Mouse (Mus musculus) forebrain, embryonic 11.5 days (tissue): ENCODE measurements around the gene Pptc7. TPM values are rescaled to one million over a fixed set of nuclear protein-coding genes. Genes with fewer than 3 reads are reported as not detected.

ENCODE experiments used
- ATAC-seq: fragments of 200-750 bp; cut with Nextera tagmentation; replicated peaks from 2 replicates; pipeline ENCODE4 v1.8.0; 2017; ENCODE audit warnings: moderate TSS enrichment; ENCODE audit not compliant: low FRiP score
- DNase-seq: peaks from one replicate; pipeline ENCODE4 v3.0.0-alpha.2; 2017; ENCODE audit warnings: low spot score
- H3K27ac ChIP-seq: fragments of 300-500 bp; sonication (generic); 2 replicates; pipeline ENCODE4 v1.5.1; 2014; ENCODE audit warnings: low read depth, low read length
- H3K27me3 ChIP-seq: fragments of 300-500 bp; sonication (generic); 2 replicates; pipeline ENCODE4 v1.6.1; 2014; ENCODE audit warnings: mild to moderate bottlenecking, low read length, mixed read lengths; ENCODE audit not compliant: control insufficient read depth, insufficient read depth
- H3K36me3 ChIP-seq: fragments of 300-500 bp; sonication (generic); 2 replicates; pipeline ENCODE4 v1.6.1; 2014; ENCODE audit warnings: mild to moderate bottlenecking, low read length, moderate library complexity, mixed read lengths; ENCODE audit not compliant: control insufficient read depth, insufficient read depth
- H3K4me1 ChIP-seq: fragments of 300-500 bp; sonication (generic); replicated peaks from 2 replicates; pipeline ENCODE4 v1.6.1; 2014; ENCODE audit warnings: low read length, mixed read lengths; ENCODE audit not compliant: control insufficient read depth, insufficient read depth
- H3K4me2 ChIP-seq: fragments of 300-500 bp; sonication (generic); 2 replicates; pipeline ENCODE4 v1.6.1; 2014; ENCODE audit warnings: low read depth, mild to moderate bottlenecking, low read length, moderate library complexity, mixed read lengths; ENCODE audit not compliant: severe bottlenecking
- H3K4me3 ChIP-seq: fragments of 300-500 bp; sonication (generic); 2 replicates; pipeline ENCODE4 v1.5.1; 2014; ENCODE audit warnings: low read depth, low read length
- H3K9ac ChIP-seq: fragments of 300-500 bp; sonication (generic); 2 replicates; pipeline ENCODE4 v1.6.1; 2014; ENCODE audit warnings: low read length
- H3K9me3 ChIP-seq: fragments of 300-500 bp; sonication (generic); 2 replicates; pipeline ENCODE4 v1.6.1; 2016; ENCODE audit warnings: low read length, mixed read lengths; ENCODE audit not compliant: control insufficient read depth
- WGBS: fragments of 180-500 bp; shearing (Covaris S2); extraction: QIAGEN DNeasy Blood & Tissue Kit; methylation state at CpG from one replicate; pipeline ENCODE4 v1.1.7; 2014; 5-methylcytosine and 5-hydroxymethylcytosine counted together
- polyA plus RNA-seq: library from polyadenylated mRNA; unstranded; fragments of >200 nt; fragmentation: Nextera tagmentation; extraction: Ambion mirVana; gene quantifications from 2 replicates; pipeline ENCODE4 v1.2.1, GENCODE M21; 2014

The Pptc7 gene
- polyA plus RNA-seq, 1 experiment from 2014 or later = 9.1 TPM

DNA sequence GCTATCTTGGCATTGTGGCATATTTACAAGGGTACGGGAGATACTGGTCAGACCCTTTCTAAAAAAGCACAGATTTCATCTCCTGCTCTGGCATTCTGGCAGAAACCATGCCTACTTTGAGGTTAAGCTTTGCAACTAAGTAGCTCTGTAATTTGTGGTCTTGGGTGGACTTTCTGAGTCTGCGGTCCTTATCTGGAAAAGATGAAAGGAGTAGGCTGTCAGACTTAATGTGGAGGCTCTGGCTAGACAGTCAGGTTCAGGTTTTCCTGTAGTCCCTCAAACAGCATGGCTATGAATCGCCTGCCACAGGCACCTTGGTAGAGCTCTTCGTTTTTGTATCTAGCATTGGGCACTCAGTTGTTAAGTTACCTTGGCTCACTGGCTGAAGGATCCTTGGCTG is 2.9 kb downstream of the Pptc7 start:
- no peak overlapping the region for H3K9ac ChIP-seq
- H3K4me1 ChIP-seq = peaks cover 5% of the 10 kb centered on the region
- no peak overlapping the region for H3K27ac ChIP-seq
- H3K4me2 ChIP-seq = no peak overlapping the region
- WGBS = 91% methylated on average over 4 of the region's 4 CpGs
- no peak for ATAC-seq
- no peaks in the 10 kb centered on the region; the same call in 1 of the 2 replicates for H3K36me3 ChIP-seq
- no peak overlapping the region for H3K4me3 ChIP-seq
- DNase-seq = no peak
- H3K9me3 ChIP-seq = no peaks in the 10 kb centered on the region
- no peaks in the 10 kb centered on the region for H3K27me3 ChIP-seq

DNA sequence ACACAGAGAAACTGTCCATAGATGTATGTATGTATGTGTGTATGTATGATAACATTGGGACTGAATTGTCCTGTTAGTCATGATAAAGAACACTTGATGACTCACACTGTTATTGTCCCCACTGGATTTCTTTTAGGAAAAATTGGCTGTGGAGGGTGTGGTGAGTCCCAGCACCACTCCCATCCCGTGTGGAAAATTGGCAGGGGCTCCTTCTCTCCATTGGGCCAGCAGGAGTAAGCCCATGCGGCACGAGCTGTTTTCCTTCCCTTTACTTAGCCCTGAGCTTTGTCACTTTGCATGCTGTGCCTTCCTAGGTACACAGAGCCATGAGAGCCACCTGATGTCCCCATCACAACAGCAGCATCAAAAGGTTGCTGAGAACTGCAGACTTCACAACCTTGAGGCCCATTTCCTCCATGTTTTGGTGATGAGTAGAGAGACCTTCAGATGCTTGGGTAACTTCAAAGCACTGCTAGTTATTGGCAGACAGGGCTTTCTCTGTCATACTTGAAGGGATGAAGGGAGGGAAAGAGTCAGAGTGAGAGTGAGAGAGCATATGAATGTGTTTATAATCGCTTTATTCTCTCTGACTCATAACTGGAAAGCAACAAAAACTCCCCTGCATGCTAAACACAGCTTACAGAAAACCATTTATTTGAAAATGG is 4.1 kb downstream of the Pptc7 start:
- Histone ChIP-seq H3K9me3 (no peaks in the 10 kb centered on the region), H3K4me2 (no peak overlapping the region), H3K27ac (no peak overlapping the region), H3K9ac (no peak overlapping the region), H3K27me3 (no peaks in the 10 kb centered on the region), H3K4me3 (no peak overlapping the region), H3K36me3 (no peaks in the 10 kb centered on the region; the same call in 1 of the 2 replicates), H3K4me1 (peaks cover 5% of the 10 kb centered on the region)
- 87% methylated on average over 4 of the region's 4 CpGs for WGBS
- no peak for ATAC-seq
- no peak for DNase-seq

DNA sequence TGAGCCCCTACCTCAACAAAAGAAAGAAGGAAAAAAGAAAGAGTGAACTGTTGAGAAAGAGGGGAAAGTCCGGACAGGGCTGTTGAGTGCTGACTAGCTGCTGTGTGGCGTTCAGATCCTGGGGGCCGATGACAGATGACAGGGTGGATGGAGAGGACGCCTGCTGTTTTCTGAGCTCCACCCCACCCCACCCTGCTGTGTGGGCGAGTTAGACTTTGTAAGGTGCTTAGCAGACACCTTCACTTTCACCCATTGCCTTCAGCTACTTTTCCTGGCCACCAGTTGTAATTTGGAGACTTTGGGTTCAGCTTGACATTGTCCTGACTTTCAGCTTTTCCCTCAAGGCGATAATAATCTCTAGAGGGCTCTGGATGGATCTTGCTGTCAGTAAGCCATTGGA is 7.0 kb downstream of the Pptc7 start:
- no peak overlapping the region for H3K27ac ChIP-seq
- no peaks in the 10 kb centered on the region for H3K27me3 ChIP-seq
- H3K4me3 ChIP-seq = no peak overlapping the region
- H3K9me3 ChIP-seq = no peaks in the 10 kb centered on the region
- DNase-seq (no peak), ATAC-seq (no peak)
- no peaks in the 10 kb centered on the region; the same call in 1 of the 2 replicates for H3K36me3 ChIP-seq
- peaks cover 6% of the 10 kb centered on the region for H3K4me1 ChIP-seq
- no peak overlapping the region for H3K4me2 ChIP-seq
- no peak overlapping the region for H3K9ac ChIP-seq
- WGBS = 75% methylated on average over 6 of the region's 6 CpGs

DNA sequence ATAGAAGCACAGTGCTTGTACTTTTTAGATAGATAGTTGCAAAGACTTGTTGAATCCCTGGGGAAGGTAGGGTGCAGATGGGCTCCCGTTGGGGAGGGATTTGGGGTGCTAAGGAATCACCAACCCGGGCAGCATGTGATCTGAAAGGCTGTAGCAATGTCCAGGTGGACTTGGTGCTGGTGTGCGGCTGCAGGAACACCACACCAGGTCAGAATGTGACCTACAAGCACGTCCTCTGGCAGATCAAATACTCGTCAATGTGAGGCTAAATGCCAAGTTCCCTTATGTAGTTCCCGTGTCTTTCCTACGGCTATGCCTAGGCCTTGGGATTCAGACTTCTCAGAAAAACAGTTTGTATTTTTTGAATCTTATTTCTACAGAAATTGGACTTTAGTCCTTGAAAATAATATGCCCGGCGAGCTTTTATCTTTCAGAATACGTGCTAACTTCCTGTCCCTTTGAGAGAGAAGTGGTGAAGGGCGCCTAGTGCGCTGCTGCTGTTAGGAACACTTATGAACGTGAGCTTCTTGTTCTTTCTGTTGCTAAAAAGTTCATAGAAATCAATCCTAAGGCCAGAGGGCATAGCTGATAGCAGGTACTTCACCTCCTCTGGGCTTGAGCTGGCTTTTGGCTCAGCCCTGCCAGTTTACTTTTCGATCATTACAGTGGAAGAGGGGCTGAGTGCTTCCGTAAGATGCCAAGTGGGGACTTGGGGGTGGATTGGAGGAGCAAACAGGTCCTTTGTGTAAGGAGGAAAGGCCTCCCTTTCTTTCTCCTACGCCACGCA is 7.6 kb downstream of the Pptc7 start:
- ATAC-seq = no peak
- H3K27me3 ChIP-seq = no peaks in the 10 kb centered on the region
- H3K9me3 ChIP-seq = no peaks in the 10 kb centered on the region
- no peak for DNase-seq
- no peak overlapping the region for H3K27ac ChIP-seq
- 77% methylated on average over 17 of the region's 17 CpGs for WGBS
- H3K9ac ChIP-seq = no peak overlapping the region
- no peak overlapping the region for H3K4me2 ChIP-seq
- H3K36me3 ChIP-seq = no peaks in the 10 kb centered on the region; the same call in 1 of the 2 replicates
- no peak overlapping the region for H3K4me3 ChIP-seq
- peaks cover 5% of the 10 kb centered on the region; the same call in 1 of the 2 replicates for H3K4me1 ChIP-seq

DNA sequence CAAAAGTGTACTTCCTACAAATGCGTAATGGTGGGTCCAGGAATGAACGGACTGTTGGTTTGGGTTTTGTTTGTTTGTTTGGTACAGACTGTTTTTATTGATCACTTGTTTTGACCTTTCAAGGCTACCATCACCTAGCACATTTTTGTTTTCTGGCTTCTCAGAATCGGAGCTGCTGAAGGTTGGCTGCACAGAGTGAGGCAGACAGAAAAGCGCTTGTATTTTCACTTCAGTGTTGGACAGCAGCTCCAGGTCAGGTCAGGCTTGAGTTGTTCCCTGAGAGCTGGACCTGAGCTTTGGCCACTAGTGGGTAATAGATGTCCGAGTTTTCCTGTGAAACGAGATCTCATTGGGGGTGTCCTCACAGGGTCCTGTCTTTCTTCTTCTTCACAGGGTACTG is 9.0 kb downstream of the Pptc7 start:
- no peaks in the 10 kb centered on the region for H3K9me3 ChIP-seq
- no peak for ATAC-seq
- no peaks in the 10 kb centered on the region for H3K27me3 ChIP-seq
- no peak overlapping the region for H3K27ac ChIP-seq
- DNase-seq = no peak
- peaks cover 5% of the 10 kb centered on the region; the same call in 1 of the 2 replicates for H3K4me1 ChIP-seq
- no peak overlapping the region for H3K4me3 ChIP-seq
- H3K9ac ChIP-seq = no peak overlapping the region
- no peaks in the 10 kb centered on the region; the same call in 1 of the 2 replicates for H3K36me3 ChIP-seq
- WGBS = 87% methylated on average over 6 of the region's 6 CpGs
- H3K4me2 ChIP-seq = no peak overlapping the region

DNA sequence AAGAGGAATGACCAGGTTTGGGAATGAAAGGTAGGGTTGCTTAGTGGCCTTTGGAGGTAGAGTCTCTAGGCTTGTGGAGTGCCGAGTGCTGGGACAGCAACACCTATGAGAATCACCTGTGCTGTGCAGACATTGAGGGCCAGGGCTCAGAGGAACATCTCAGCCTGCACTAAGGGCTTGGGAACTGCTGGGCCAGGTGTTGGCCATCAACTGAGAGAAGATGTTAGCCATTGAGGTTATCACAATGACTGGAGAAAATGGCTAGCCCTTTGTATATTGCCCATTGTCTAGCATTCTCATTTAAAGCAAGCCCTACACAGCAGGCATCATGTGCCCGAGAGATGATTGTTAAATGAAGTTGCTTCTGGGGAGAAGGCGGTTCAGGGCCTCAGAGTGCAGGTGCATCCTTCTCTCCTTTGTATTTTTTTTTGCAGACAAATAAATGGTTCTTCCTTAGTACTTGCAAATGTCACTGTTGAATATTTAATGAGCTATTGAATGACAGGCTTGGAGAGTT is 10.1 kb downstream of the Pptc7 start:
- WGBS = 69% methylated on average over 3 of the region's 3 CpGs
- H3K4me3 ChIP-seq = no peak overlapping the region
- DNase-seq (no peak), ATAC-seq (no peak)
- H3K9ac ChIP-seq = no peak overlapping the region
- no peaks in the 10 kb centered on the region; the same call in 1 of the 2 replicates for H3K36me3 ChIP-seq
- H3K4me2 ChIP-seq = no peak overlapping the region
- no peak overlapping the region for H3K27ac ChIP-seq
- no peaks in the 10 kb centered on the region for H3K9me3 ChIP-seq
- H3K4me1 ChIP-seq = peaks cover 5% of the 10 kb centered on the region; the same call in 1 of the 2 replicates
- H3K27me3 ChIP-seq = no peaks in the 10 kb centered on the region

DNA sequence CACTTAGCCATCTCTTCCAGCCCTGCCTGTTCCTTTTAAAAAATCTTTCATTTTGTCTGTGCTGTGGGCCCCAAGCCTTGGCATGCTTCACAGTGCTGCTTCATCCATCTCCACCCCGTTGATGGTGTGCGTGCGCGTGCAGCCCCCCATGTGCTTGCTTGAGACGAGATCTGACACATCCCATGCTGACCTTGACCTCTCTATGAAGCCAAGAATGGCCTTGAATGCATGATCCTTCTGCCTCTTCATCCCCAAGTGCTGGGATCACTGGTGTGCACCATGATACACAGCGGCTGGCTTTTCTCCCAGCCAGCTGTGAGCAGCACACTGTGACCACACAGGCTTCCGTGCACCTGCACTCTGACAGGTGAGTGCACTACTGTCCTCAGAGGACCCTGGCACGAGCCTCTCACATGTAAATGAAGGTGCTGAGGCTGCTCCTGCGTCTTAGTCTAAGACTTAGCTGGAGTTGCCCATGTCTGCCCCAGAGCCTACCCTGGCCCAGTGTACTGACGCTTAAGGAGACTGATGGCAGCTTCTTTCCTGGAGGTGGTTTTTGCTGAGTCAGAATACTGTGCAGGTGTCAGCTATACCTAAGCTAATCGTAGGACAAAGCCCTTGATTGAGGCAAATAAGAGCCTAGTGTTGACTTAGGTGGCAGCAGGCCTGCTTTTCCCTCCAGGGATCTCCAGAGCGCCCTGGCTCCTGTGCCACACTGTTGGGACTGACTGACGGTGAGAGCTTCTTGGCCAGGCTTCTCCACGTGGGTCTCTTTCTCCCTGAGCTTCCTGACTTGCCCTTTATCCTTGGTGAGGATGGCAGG is 11.2 kb downstream of the Pptc7 start:
- no peak overlapping the region for H3K27ac ChIP-seq
- H3K36me3 ChIP-seq = no peaks in the 10 kb centered on the region
- no peaks in the 10 kb centered on the region for H3K9me3 ChIP-seq
- DNase-seq = no peak
- no peak for ATAC-seq
- WGBS = 80% methylated on average over 14 of the region's 14 CpGs
- H3K27me3 ChIP-seq = no peaks in the 10 kb centered on the region
- peaks cover 5% of the 10 kb centered on the region; the same call in 1 of the 2 replicates for H3K4me1 ChIP-seq
- no peak overlapping the region for H3K4me3 ChIP-seq
- no peak overlapping the region for H3K9ac ChIP-seq
- no peak overlapping the region for H3K4me2 ChIP-seq

DNA sequence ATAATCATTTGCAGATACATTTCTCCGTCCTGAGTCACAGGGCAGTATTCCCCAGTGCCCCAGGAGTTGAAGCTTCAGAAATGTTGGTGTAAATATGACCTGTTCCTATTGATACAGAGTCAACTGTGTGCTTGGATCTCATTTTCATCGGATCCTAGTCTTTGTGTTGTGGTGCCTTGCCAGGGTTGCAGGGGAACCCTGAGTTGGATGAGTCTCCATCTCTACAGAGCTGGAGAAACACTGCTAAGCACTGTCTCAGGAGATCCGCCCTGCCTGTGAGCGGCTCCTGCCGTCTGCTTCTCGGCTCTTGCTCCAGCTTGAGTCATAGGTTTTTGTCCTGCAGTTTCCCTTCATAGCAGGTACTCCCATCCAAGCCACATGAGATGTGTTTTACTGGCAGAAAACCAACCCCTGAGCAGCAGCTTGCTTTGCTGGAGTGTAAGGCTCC is 15.9 kb downstream of the Pptc7 start:
- no peaks in the 10 kb centered on the region for H3K27me3 ChIP-seq
- H3K4me2 ChIP-seq = no peak overlapping the region
- H3K27ac ChIP-seq = no peak overlapping the region
- H3K36me3 ChIP-seq = no peaks in the 10 kb centered on the region
- ATAC-seq (no peak), DNase-seq (no peak)
- WGBS = 96% methylated on average over 6 of the region's 6 CpGs
- 0 out of 2 replicates have a peak, but pooled peaks cover 2% of the 10 kb centered on the region for H3K4me1 ChIP-seq
- H3K9ac ChIP-seq = no peak overlapping the region
- H3K9me3 ChIP-seq = no peaks in the 10 kb centered on the region
- no peak overlapping the region for H3K4me3 ChIP-seq
